Mouse (Mus musculus): ENCODE results near the gene Crebbp.

DNA sequence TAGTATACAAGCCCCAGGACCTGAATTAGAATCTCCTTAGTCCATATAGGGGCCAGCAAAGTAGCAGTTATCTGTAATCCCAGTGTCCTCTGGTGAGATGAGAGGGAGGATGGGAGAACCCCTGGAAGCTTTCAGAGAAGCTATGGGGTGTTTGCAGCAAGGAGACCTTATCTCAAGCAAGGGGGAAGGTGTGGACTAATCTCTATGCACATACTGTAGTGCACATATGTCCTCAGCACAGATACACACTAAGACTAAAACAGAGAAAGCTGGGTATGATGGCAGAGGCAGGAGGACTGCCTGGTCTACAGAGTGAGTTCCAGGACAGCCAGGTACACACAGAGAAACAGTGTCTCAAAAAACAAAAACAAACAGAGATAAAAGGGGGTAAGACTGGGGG is 21.8 kb upstream of the Crebbp start:
- TF ChIP-seq CTCF (IDR thresholded peaks at IDR 0.05; ENCODE audit: low read depth, low read length) (no peak), POLR2A (IDR thresholded peaks at IDR 0.05; ENCODE audit: borderline replicate concordance, low read depth, low read length) (no peak)
